Mouse (Mus musculus) kidney, adult 2 months (tissue): ENCODE measurements around the gene Grin3b.

ENCODE experiments used
- CTCF ChIP-seq: fragments of 200-500 bp; conservative IDR thresholded peaks from 2 replicates; pipeline ENCODE4 v1.5.1; 2011; ENCODE audit warnings: low read depth, mild to moderate bottlenecking, control low read depth, low read length, moderate library complexity, mixed read lengths; ENCODE audit not compliant: insufficient read depth, insufficient read length
- POLR2A ChIP-seq: fragments of 200-500 bp; IDR thresholded peaks from one replicate; pipeline ENCODE4 v1.6.1; 2011; ENCODE audit warnings: low read depth, low read length, control low read depth

DNA sequence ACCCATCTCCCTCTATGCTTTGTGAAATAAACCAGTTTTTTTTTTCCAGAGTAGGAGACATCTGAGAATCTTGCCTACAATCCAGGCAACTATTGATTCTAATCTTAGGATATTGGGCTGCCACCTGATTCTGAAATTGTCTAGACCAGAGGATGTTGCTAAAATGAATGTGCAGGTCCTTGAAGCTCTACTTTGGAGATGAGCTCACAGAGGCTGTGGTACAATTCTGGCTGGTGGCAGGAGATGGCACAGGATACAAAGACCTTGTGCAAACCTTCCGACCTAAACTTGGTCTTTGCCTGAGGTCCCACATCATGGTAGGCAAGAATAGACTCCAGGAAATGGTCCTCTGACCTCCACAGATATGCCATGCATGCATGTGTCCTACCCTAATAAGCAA lies 25.1 kb downstream of the Grin3b start:
- TF ChIP-seq POLR2A, result no peak
- no peak for TF ChIP-seq CTCF
